Mouse (Mus musculus): ENCODE data around the gene Sema3b.
"Not testable (repeated sequence)": the region's sequence is repeated elsewhere in the genome, so short reads cannot be mapped to it uniquely, and the experiment has no call there.

The Sema3b gene

GRCm38 (mm10) chr9:107590058-107590772 lies 18.8 kb downstream of the Sema3b start:
- peak; percentile 73 for DNase-seq (ENCODE audit: low read depth)

DNA sequence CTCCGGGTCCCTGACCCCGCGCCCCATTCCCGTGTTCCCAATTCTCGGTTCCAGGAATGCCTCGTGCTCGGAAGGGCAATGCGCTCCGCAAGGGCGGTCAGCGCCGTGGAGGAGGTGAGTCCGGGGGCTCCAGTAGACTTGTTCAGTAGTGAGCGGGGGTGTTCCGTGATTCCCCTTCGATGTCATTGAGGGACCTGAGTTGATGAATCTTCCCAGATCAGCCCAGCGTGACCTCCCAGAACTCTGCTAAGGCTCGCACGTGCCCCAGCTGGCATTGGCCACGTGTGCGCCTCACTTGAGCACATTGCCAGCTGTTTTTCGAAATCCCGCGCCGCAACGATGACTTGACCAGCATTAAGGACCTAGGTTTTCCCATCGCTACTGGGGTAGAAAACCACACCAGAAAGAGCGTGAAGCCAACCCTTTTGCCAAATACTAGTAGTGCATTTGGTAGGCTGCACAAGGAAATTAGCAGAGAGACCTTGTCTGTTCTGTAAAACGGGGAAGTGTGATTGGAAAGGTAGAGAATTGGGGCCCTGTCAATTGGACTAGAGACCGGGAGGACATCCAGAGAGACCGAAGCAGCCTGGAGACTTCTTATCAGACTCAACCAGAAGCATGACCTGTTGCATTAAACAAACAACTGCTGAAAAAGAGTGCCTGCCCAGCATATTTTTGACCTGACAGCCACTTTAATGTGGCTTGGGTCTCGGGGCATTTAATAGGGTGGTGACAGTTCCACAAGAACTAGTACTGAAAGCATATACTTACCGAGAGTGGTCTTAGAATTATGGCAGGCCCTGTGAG lies 21.0 kb downstream of the Sema3b start:
- DNase-seq (ENCODE audit: low read depth) = peak; percentile 70

- DNase-seq (ENCODE audit: low read depth) = peak; percentile 99
These were observed 21.8 kb downstream of the Sema3b start, which contains the start of gene Ifrd2 for GRCm38 (mm10) chr9:107586974-107587832. TSS of gene Ifrd2 (plus strand) at chr9:107587642.

GRCm38 (mm10) chr9:107586504-107586903 lies 22.5 kb downstream of the Sema3b start:
- no peak for DNase-seq (ENCODE audit: low read depth)

- DNase-seq (ENCODE audit: low read depth) = no peak
These were observed 25.9 kb downstream of the Sema3b start for GRCm38 (mm10) chr9:107583174-107583573.

GRCm38 (mm10) chr9:107582509-107583062 lies 26.4 kb downstream of the Sema3b start:
- no peak for DNase-seq (ENCODE audit: low read depth)

DNA sequence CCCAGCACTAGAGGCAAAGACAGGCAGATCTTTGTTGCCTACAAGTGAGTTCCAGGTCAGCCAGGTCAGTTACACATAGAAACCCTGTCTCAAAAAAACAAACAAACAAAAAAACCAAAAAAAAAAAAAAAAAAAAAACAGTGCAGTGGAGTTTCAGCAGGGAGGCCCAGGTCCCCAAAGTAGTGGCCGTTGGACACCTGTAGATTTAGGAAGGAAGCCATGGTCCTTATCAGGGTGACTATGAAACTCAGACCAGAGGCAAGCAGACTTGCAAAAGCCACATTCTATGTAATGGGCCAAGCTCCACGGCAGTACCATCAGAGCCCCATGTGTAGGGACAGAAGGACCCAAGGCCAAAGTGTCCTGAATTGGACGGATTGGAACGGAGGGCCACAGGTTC lies 27.4 kb downstream of the Sema3b start:
- no peak for DNase-seq (ENCODE audit: low read depth)

DNA sequence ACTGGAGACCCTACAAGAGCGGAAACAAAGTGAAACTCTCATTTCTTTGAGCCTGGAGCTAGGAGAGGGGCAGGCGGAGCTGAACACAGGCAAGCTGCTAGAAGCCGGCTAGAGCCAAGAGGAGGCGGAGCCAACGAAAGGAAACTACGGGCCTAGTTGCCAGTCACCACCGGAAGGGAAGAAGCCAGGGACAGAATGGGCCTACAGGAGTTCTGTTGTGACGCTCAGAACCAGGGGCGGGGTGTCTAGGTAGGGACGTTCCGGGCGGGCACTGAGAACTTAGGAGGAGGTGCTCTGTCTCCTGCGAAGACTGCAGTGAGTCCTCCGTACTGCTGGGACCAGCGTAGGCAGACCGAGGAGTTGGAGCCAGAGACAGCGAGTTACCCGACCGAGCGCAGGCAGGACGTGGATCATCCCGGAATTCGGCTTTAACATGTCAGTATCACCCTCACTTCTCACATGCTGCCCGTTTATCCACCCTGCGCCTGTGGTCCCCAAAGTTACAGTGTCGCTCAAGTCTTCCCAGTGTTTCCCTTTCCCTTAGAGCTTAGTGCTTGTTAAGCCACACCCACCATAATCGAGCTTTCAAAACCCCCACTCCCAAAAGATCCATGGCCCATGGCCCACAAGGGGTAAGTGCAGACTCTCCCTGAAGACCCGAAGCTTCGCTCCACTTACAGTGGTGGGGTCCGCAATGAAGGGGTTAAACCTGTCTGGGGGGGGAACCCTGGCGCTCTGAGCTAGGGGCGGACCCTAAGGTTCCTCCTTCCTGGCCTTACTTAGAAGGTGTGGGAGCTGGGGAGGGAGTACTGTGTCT lies 28.3 kb downstream of the Sema3b start, which contains the start of gene Hyal3:
Gene Hyal3, plus strand, starts transcription at position 318 of the 817 bp plus-strand sequence.
- DNase-seq (ENCODE audit: low read depth) = peak; percentile 88

DNA sequence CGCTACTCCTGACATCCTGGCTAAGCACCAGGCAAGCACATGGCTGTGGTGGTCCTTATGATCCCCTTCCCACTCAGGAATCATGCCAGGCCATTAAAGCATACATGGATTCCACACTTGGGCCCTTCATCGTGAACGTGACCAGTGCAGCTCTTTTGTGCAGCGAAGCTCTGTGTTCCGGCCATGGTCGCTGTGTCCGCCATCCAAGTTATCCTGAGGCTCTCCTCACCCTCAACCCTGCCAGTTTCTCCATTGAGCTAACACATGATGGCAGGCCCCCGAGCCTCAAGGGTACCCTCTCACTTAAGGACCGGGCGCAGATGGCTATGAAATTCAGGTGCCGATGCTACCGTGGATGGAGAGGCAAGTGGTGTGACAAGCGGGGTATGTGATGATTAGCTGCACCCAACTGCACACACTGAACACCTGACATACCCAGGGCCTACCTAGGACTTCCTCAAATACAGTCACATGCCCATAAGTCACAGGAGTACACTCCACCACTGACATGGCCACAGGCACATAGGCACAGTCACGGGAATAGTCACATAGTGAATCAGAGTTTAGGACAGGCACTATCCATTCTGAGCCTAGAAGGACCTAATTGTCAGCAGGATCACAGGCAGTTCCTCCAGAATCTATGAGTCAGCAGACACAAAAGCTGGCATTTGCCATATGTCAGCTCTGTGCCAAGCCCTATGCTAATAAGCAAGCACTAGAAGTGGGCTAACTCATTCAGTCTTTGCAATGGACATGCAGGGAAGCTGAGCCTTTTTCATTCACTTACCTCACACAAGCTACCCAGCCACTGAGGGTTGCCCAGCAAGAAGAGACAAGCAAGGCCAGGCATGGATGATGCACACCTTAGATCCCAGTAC lies 29.8 kb downstream of the Sema3b start:
- no peak for DNase-seq (ENCODE audit: low read depth)

- DNase-seq (ENCODE audit: low read depth) = no peak
These were observed 30.4 kb downstream of the Sema3b start, which contains the start of gene Naa80 for GRCm38 (mm10) chr9:107578587-107578986. TSS of gene Naa80 (plus strand) at chr9:107578887.

GRCm38 (mm10) chr9:107577871-107578270 lies 31.2 kb downstream of the Sema3b start:
- DNase-seq (ENCODE audit: low read depth) = no peak

DNA sequence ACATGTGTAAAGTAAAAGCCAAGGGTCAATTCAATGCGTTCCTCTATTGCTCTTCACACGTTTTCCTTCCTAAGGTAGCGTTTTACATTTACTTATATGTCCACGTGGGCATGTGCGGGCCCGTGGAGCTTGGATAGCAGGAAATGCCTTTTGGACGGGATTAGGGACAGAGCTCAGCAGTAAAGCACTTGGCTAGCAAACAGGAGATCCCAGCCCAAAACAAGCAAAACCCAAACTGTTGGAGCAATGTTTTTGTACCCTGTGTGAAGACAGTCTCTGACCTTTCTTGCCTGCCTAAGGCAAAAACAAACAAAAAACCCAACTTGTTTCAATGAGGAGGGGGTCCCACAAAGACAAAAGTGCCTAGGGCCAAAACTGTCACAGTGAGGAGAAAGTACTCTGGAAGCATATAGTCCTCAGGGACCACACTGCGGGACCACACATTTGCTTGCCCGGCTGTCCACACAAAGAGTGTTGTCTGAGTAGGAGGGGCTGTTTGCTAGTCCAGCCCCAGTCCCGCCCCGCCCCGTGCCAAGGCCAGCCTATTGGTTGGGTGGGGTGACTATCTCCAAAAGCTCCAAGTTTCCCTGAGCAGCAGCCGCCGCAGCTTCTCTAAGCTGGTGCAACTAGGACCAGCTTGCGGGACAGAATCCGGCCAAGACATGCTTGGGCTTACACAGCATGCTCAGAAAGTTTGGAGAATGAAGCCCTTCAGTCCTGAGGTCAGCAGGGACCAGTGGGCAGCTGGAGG lies 32.5 kb downstream of the Sema3b start, which contains the start of gene Hyal1:
Gene Hyal1, plus strand, starts transcription at position 571 of the 751 bp plus-strand sequence.
- DNase-seq (ENCODE audit: low read depth) = peak; percentile 81

DNA sequence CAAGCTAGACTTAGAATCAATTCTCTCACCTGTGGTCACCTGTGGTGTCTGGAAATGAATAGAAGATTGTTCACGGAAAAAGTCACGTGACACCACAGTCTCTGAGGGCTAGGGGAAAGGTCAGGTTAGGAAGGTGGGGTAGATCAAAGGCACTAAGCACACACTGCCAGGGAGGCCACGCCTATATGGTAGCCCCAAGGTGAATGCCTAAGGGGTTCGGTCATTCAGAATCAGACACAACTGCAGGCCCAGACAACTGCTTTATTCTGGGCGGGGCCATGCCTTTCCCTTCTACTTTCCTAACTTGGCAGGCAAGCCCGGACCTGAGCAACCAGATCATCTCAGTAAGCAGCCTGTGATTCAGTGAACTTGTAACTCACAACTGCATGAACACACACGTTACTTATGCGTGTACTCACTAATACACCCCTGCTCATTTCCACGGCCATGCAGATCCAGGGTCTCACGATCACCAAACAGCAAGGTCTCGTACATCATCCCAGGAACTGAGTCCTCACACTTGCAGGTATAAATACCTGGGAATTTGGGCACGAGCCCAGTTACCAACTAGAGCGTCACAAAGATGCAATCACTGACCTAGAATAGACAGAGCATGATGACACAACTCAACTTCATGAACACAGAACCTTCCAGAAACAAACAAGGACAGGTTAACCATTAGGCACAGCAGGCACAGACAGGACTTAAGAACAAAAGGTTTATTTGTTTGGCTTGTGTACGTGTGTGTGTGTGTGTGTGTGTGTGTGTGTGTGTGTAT lies 33.3 kb downstream of the Sema3b start:
- DNase-seq (ENCODE audit: low read depth) = no peak

DNA sequence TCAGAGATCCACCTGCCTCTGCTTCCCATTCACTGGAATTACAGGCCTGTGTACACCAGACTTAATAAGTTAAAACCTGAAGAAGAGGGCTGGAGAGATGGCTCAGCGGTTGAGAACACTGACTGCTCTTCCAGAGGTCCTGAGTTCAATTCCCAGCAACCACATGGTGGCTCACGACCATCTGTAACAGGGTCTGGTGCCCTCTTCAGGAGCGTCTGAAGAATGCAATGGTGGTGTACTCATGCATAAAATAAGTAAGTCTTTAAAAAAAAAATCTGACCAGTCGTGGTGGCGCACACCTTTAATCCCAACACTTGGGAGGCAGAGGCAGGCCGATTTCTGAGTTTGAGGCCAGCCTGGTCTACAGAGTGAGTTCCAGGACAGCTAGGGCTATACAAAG lies 35.3 kb downstream of the Sema3b start:
- not testable (repeated sequence) for DNase-seq (ENCODE audit: low read depth)

DNA sequence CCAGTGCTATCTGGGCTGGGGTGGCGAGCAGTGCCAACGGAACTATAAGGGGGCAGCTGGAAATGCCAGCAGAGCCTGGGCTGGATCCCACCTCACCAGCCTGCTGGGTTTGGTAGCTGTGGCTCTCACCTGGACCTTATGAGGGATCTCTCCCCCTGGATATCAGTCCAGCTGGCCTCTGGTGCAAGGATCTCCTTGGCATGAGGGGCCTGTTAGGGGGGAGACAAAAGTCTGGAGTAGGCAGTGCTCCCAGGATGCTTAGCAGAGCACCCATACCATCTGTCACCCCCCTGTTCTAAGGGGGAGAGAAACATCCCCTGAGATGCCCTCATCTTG lies 36.7 kb downstream of the Sema3b start:
- no peak for DNase-seq (ENCODE audit: low read depth)

DNA sequence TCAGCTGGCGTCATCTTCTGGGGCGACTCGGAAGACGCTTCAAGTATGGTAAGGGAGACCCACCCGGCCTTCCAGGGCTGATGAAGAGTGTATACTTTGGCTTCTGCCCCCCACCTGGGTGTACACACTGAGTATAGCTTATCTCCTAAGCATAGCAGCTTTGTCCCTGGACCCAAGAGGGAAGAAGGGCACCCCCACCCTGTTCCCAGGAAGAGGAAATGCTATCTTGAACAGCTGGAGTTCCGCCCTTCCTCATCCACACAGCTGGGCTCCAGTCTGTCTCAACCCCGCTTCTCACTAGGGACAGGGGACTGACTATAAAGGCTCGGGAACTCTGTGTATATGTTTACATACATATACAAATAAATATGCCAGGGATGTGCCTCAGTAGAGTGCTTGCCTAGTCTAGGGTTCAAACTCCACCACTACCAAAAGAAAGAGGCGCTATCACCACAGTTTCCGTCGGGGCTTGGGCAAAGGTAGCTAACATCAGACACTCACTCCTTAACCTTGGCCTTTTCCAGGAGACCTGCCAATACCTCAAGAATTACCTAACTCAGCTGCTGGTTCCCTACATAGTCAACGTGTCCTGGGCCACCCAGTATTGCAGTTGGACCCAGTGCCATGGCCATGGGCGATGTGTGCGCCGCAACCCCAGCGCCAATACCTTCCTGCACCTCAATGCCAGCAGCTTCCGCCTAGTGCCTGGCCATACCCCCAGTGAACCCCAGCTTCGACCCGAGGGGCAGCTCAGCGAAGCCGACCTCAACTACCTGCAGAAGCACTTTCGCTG lies 37.3 kb downstream of the Sema3b start:
- DNase-seq (ENCODE audit: low read depth) = no peak

DNA sequence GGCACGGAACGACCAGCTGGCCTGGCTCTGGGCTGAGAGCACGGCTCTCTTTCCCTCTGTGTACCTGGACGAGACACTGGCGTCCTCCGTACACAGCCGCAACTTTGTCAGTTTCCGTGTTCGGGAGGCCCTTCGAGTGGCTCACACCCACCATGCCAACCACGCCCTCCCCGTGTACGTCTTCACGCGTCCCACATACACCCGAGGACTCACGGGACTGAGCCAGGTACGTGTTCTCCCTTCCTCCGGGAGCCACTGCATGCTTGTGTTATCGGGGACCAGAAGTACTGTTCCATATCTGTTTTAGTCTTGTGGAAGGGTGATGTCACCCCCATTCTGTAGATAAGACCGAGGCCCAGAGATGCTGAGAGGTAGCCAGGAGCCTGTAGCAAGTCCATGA lies 38.2 kb downstream of the Sema3b start:
- DNase-seq (ENCODE audit: low read depth) = peak; percentile 69

DNA sequence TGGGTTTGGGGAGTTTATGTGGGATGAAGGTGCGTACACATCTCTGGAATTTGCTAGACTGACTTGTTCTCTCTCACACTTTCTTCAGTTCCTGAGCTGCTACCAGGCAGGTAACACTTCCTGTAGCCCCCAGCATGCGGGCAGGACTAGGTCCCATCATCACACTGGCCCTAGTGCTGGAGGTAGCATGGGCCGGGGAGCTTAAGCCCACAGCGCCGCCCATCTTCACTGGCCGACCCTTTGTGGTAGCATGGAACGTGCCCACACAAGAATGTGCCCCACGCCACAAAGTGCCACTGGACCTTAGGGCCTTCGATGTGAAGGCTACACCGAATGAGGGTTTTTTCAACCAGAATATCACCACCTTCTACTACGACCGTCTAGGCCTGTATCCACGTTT lies 39.0 kb downstream of the Sema3b start:
- DNase-seq (ENCODE audit: low read depth) = no peak

All from c-Kit-positive CD71-positive TER-119-negative erythroid progenitor cells, embryonic 14.5 days (primary cell).